Mouse (Mus musculus) bone marrow macrophage, adult 2 months (primary cell): ENCODE results near the gene Zfp526. TPM values are rescaled to one million over a fixed set of nuclear protein-coding genes. Genes with fewer than 3 reads are reported as not detected.

Experiments
- H3K27ac ChIP-seq: 2 replicates; pipeline ENCODE4 v1.5.1; 2012; ENCODE audit warnings: low read depth, low read length; ENCODE audit not compliant: insufficient read depth
- H3K4me1 ChIP-seq: 2 replicates; pipeline ENCODE4 v1.6.1; 2012; ENCODE audit warnings: low read length; ENCODE audit not compliant: control insufficient read depth, insufficient read depth
- H3K4me3 ChIP-seq: 2 replicates; pipeline ENCODE4 v1.5.1; 2012; ENCODE audit warnings: mild to moderate bottlenecking, low read length, moderate library complexity; ENCODE audit not compliant: insufficient read depth
- CTCF ChIP-seq: IDR thresholded peaks from 2 replicates; pipeline ENCODE4 v1.5.1; 2012; ENCODE audit warnings: low read depth, mild to moderate bottlenecking, low read length, moderate library complexity
- POLR2A ChIP-seq: IDR thresholded peaks from 2 replicates; pipeline ENCODE4 v1.6.1; 2012; ENCODE audit warnings: mild to moderate bottlenecking, low read depth, low read length, borderline replicate concordance
- polyA plus RNA-seq: library from polyadenylated mRNA; stranded (reverse); fragments of >200 nt; gene quantifications from 2 replicates; pipeline ENCODE4 v1.2.4, GENCODE M21; 2012; ENCODE audit not compliant: missing spikeins, insufficient read depth, insufficient read length

Zfp526 gene
- polyA plus RNA-seq, 1 experiment: 6.4 TPM

- Histone ChIP-seq H3K27ac (peak within 1 kb of the TSS; percentile 91), H3K4me3 (peak within 1 kb of the TSS; percentile 84), H3K4me1 (peaks cover 24% of the 10 kb centered on the region)
- no peak for TF ChIP-seq CTCF
- no peak for TF ChIP-seq POLR2A
These were observed 46.1 kb downstream of the Zfp526 start, which contains the start of gene Cic for GRCm38 (mm10) chr7:25267301-25267750. TSS of gene Cic (plus strand) at chr7:25267704.

GRCm38 (mm10) chr7:25267751-25268463, 46.7 kb downstream of the Zfp526 start:
- Histone ChIP-seq H3K27ac (peak overlapping the region; percentile 91), H3K4me1 (peaks cover 24% of the 10 kb centered on the region), H3K4me3 (peak overlapping the region; percentile 84)
- TF ChIP-seq CTCF (no peak), POLR2A (no peak)

GRCm38 (mm10) chr7:25268588-25268987, 47.4 kb downstream of the Zfp526 start:
- Histone ChIP-seq H3K4me1 (peaks cover 24% of the 10 kb centered on the region), H3K4me3 (peak overlapping the region; percentile 79), H3K27ac (peak overlapping the region; percentile 85)
- TF ChIP-seq POLR2A (no peak), CTCF (no peak)

- peak overlapping the region; percentile 79 for H3K4me3 ChIP-seq
- TF ChIP-seq POLR2A (no peak), CTCF (no peak)
- peak overlapping the region; percentile 85 for H3K27ac ChIP-seq
- peaks cover 26% of the 10 kb centered on the region for H3K4me1 ChIP-seq
These were observed 47.8 kb downstream of the Zfp526 start for GRCm38 (mm10) chr7:25269029-25269428.

- Histone ChIP-seq H3K4me3 (peak overlapping the region; percentile 79), H3K4me1 (peaks cover 32% of the 10 kb centered on the region), H3K27ac (peak overlapping the region; percentile 85)
- TF ChIP-seq POLR2A (no peak), CTCF (no peak)
These were observed 48.5 kb downstream of the Zfp526 start for GRCm38 (mm10) chr7:25269545-25270271.

- Histone ChIP-seq H3K4me1 (peaks cover 38% of the 10 kb centered on the region), H3K4me3 (no peak overlapping the region), H3K27ac (no peak overlapping the region)
- TF ChIP-seq CTCF: no peak
- TF ChIP-seq POLR2A: no peak
These were observed 49.7 kb downstream of the Zfp526 start for GRCm38 (mm10) chr7:25270652-25271633.

- peaks cover 38% of the 10 kb centered on the region for H3K4me1 ChIP-seq
- TF ChIP-seq POLR2A (no peak), CTCF (no peak)
- H3K27ac ChIP-seq: no peak overlapping the region
These were observed 50.6 kb downstream of the Zfp526 start for GRCm38 (mm10) chr7:25271651-25272444.

GRCm38 (mm10) chr7:25272445-25273258, 51.4 kb downstream of the Zfp526 start:
- TF ChIP-seq CTCF: no peak
- TF ChIP-seq POLR2A: no peak
- H3K4me1 ChIP-seq: peaks cover 42% of the 10 kb centered on the region

More at GRCm38 (mm10) chr7:25271651-25272444, 50.6 kb downstream of the Zfp526 start:
- no peak overlapping the region for H3K4me3 ChIP-seq

More at GRCm38 (mm10) chr7:25272445-25273258, 51.4 kb downstream of the Zfp526 start:
- no peak overlapping the region for H3K27ac ChIP-seq
- no peak overlapping the region for H3K4me3 ChIP-seq
